Mouse (Mus musculus) E14TG2a.4 (cell line): Measurements from ENCODE around the gene Inafm2.
A peak's percentile ranks its signal among the peaks of the same experiment; 100 is the strongest.

Experiments used
- H3K27me3 ChIP-seq: 2 replicates; pipeline ENCODE4 v1.6.1; 2014; ENCODE audit warnings: low read length, control low read depth; ENCODE audit not compliant: insufficient read depth
- H3K36me3 ChIP-seq: 2 replicates; pipeline ENCODE4 v1.6.1; 2014; ENCODE audit warnings: low read length, control low read depth; ENCODE audit not compliant: insufficient read depth
- H3K4me1 ChIP-seq: replicated peaks from 2 replicates; pipeline ENCODE4 v1.6.1; 2014; ENCODE audit warnings: low read depth, low read length, control low read depth
- H3K4me3 ChIP-seq: replicated peaks from 2 replicates; pipeline ENCODE4 v1.5.1; 2014; ENCODE audit warnings: mild to moderate bottlenecking, low read length
- H3K9me3 ChIP-seq: 2 replicates; pipeline ENCODE4 v1.6.1; 2014; ENCODE audit warnings: low read length, control low read depth
- CTCF ChIP-seq: conservative IDR thresholded peaks from 2 replicates; pipeline ENCODE4 v1.5.1; 2014; ENCODE audit warnings: low read length
- NANOG ChIP-seq: IDR thresholded peaks from 2 replicates; pipeline ENCODE4 v1.6.1; 2014; ENCODE audit warnings: borderline replicate concordance, low read length, mixed read lengths
- POU5F1 ChIP-seq: IDR thresholded peaks from 2 replicates; pipeline ENCODE4 v1.6.1; 2014; ENCODE audit warnings: low read length, borderline replicate concordance

Inafm2 gene

DNA sequence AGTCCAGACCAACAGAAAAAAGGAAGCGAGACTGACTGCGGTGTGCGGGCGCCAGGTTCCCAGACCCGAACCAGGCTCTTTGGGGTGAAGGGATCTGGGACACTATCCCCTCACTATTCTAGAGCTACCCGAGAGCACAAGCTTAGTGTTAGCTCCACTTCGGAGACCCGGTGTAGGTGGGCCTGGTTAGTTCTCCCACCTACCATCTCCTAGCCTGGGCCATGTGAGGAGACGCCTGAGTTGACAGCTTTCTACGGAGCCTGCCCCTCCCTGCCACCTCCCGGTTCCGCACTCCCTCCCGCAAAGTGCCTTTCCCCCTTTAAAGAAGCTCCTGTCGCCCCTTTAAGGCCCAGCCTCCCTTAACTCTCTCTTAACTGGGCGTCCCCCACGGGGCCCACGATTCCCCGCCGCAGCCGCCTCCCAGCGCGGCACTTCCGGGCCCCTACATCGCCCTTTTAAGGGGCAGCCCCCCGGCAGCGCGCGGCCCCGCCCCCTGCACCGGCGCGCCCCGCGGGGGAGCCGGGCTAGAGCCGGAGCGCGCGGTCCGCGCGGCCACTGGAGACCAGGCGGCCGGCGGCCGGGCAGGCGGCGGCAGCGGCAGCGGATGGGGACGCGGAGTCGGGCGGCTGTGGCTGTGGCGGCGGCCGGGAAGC lies at the start of gene Inafm2:
Gene Inafm2, plus strand, starts transcription at position 527 of the 653 bp plus-strand sequence.
- TF ChIP-seq CTCF (no peak), POU5F1 (no peak), NANOG (no peak)
- H3K9me3 ChIP-seq: no peaks in the 10 kb centered on the region
- H3K4me1 ChIP-seq: peaks cover 31% of the 10 kb centered on the region
- no peaks in the 10 kb centered on the region for H3K36me3 ChIP-seq
- H3K27me3 ChIP-seq: peaks cover 80% of the 10 kb centered on the region
- H3K4me3 ChIP-seq: peak within 1 kb of the TSS; percentile 79

DNA sequence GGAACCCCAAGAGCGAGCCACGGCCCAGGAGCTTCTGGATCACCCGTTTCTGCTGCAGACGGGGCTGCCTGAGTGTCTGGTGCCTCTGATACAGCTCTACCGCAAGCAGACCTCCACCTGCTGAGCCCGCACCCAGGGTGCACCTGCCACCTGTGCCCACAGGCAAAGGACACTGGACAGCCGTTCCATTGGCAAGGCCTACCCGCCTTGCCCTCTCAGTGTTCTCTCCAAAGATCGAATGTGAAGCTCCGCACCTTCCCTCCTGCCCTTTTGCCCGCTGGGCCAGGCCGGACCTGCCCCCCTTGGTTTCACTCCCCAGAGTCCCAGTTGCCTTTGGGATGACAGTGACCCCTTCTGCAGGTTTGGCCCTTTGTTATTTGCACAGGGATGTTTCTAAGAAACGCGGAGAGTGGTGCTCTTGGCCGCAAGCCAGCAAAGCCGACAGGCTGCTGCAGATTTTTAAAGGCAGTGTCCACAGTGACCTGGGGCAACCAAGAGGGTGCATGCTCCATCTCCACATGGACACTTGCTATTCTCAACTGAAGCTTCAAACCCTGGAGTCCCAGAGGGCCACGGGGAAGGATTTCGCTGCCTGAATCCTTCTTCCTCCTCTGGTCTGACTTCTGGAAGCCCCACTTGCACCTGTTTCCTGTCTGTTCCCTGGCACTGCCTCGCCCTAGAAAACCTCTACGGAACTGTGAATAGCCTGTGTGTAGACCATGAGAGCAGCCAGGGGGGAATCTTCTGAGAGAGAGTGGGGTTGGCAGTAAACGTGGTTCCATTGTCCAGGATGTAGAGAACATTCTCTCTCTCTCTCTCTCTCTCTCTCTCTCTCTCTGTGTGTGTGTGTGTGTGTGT lies 48.9 kb upstream of the Inafm2 start:
- peak overlapping the region; percentile 51 for H3K4me3 ChIP-seq
- no peaks in the 10 kb centered on the region for H3K36me3 ChIP-seq
- H3K9me3 ChIP-seq: no peaks in the 10 kb centered on the region
- TF ChIP-seq NANOG (no peak), POU5F1 (no peak), CTCF (no peak)
- H3K27me3 ChIP-seq: peaks cover 74% of the 10 kb centered on the region
- peaks cover 33% of the 10 kb centered on the region for H3K4me1 ChIP-seq

DNA sequence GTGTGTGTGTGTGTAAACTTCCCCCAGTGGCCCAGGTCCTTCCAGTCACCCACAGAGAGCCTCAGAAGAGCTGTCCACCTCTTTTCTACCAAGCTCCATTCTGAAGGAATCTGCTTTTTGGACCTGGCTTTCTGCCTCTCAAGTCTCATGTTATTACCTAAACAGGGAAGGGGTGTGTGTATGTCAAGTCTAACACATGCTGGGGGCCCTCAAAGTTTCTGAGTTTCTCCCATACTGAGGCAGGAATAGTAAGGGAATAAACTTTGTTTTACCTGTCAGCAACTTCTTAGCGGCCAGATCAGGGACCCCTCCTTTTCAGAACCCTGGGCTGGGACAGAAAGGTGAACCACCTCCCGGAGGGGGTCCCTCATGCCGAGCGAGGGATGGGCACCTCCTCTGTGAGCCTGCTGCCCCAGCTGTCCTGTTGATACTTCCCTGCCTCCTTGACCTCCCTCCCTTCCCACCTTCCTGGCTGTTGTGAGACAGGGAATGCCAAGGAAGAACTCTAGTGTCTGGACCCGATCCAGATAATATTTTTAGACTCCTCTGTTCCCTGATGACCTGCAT lies 48.2 kb upstream of the Inafm2 start:
- Histone ChIP-seq H3K27me3 (peaks cover 76% of the 10 kb centered on the region), H3K4me1 (peaks cover 40% of the 10 kb centered on the region), H3K4me3 (no peak overlapping the region), H3K9me3 (no peaks in the 10 kb centered on the region), H3K36me3 (no peaks in the 10 kb centered on the region)
- no peak for TF ChIP-seq CTCF
- no peak for TF ChIP-seq NANOG
- no peak for TF ChIP-seq POU5F1

DNA sequence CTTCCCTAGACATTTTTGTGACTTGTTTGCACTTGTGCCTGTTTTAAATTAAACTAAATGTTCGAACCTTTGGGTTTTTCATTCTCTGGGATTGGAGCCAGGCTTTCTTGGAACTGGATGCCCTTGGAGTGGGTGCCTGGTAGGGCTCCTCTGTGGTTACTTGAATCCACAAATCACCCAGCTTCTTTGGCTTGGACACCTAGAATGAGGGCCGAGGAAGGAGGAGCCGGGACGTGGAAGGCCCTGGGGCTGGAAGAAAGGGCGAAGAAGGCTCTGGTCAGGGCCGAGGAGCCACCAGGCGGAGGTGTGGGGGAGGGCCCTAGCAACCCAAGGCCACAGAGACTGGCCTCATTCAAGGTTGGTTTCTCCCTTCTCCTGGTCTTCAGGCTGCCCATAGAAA lies 47.6 kb upstream of the Inafm2 start:
- TF ChIP-seq POU5F1 (no peak), CTCF (no peak), NANOG (no peak)

DNA sequence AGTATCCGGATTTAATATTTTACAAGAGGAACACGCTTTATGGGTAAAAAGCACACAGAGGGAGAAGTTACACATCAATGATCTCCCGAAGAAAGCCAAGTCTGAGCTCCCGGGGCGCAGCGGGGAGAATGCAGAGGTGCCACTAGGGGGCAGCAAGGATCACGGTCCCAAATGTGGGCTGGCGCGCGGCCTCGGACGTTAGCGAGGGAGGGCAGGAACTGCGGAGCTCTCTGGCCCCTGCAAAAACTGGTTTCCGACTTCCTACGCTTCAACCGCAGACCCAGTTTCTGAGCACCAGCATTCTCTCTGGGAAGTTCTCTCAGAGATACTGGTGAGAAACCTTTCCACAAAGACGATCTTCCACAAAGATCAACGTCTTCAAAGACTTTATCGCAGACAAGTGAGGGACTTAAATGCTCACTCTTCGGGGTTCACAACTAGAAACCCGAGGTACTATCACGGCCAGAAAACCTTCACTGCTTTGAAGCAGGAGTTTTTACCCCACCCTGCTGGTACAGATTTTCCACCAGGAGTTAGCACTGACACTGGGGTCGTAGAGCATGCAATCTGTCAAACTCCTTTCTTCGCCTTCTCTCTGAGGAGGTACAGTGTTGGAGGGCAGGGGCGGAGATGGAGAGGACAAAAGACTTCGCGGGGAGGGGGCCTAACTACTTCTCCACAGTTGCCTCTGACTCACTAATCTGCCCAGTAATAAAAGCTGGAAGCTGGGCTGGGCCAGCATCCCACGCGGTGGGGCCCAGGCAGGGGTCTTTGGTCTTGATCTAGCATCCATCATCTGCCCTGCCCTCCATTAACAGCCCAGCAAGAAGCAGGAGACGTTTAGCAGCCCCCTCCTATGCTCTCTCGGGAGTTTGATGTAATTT lies 45.1 kb upstream of the Inafm2 start:
- H3K36me3 ChIP-seq: no peaks in the 10 kb centered on the region
- H3K27me3 ChIP-seq: peaks cover 90% of the 10 kb centered on the region
- H3K9me3 ChIP-seq: no peaks in the 10 kb centered on the region
- H3K4me1 ChIP-seq: peaks cover 54% of the 10 kb centered on the region
- peak overlapping the region; percentile 46 for H3K4me3 ChIP-seq
- TF ChIP-seq POU5F1: no peak
- TF ChIP-seq CTCF: peak; percentile 68
- no peak; the same call in 1 of the 2 replicates for TF ChIP-seq NANOG

More for the DNA sequence above, 47.6 kb upstream of the Inafm2 start:
- H3K4me1 ChIP-seq: peaks cover 41% of the 10 kb centered on the region
- H3K9me3 ChIP-seq: no peaks in the 10 kb centered on the region
- H3K36me3 ChIP-seq: no peaks in the 10 kb centered on the region
- peaks cover 78% of the 10 kb centered on the region for H3K27me3 ChIP-seq
- no peak overlapping the region for H3K4me3 ChIP-seq

DNA sequence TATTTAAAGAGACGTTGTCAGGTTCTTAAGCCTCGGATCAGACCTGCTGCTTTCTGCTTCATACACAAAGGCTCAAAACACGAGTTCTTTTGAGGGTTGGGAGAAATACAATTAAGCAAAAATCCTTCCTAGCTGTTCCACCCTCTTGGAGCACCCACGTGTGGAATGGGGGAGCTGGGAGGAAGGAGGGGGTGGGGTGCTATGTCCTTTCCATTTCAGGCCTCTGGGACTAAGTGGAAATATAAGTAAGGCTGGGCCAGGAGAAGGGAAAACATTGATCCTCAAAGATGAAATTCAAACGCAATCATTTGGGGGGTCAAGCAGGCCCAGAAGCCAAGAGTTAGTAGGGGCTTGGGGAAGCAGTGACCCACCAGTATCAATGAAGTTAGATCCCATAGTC lies 44.4 kb upstream of the Inafm2 start:
- H3K9me3 ChIP-seq: no peaks in the 10 kb centered on the region
- peaks cover 50% of the 10 kb centered on the region for H3K4me1 ChIP-seq
- TF ChIP-seq NANOG (no peak), POU5F1 (no peak), CTCF (no peak)
- no peak overlapping the region for H3K4me3 ChIP-seq
- H3K27me3 ChIP-seq: peaks cover 93% of the 10 kb centered on the region
- no peaks in the 10 kb centered on the region for H3K36me3 ChIP-seq

DNA sequence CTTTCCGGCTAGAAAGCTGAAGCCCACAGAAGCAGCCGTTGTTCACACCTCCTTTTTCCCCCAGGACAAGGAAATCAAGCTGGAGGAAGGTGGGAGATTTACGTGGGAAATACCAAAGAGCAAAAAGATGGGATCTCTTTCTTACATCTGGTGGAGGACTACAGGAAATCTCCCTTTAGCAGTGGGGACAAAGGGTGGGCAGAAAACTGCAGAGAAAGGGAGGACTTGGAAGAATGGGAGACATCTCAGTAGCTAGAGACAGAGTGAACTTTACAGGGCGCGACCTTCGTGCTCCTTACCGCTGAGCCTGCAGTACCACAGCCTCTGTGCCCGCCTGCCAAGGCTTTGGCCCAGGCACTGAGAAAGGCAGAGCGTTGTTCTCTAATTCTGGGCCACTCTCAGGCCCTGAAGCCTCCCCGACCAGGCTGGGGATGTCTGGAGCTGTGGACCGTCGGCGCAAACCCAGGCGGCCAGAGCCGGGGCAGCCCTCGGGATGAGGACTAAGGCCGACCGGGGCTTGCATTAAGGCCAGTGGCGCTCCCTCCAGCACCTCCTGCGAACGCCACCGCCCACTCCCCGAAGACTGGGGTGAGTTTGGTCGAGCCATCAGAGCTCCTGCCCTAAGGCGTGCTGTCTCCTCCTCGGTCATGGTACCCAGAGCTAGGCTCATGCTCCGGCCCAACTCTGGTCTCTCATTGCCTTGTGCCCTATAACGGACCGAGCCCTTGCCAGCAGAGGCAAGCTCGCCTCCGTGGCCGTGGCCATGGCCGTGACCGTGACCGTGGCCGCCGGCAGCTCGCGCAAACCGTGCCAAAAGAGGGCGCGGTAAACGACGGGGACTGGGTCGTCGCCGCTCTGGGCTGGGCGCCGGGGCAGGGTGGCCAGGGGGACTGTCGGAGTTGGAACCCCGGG lies 43.3 kb upstream of the Inafm2 start:
- H3K36me3 ChIP-seq: no peaks in the 10 kb centered on the region
- TF ChIP-seq NANOG: no peak
- TF ChIP-seq POU5F1: no peak
- no peak for TF ChIP-seq CTCF

More for the DNA sequence above, 43.3 kb upstream of the Inafm2 start:
- Histone ChIP-seq H3K9me3 (no peaks in the 10 kb centered on the region), H3K4me3 (peak overlapping the region; percentile 71), H3K4me1 (peaks cover 41% of the 10 kb centered on the region), H3K27me3 (peaks cover 94% of the 10 kb centered on the region)
